Mouse (Mus musculus) v-Abl transformed pro-B cells (cell line): ENCODE results near the gene Maml3.

ENCODE experiments used
- in situ Hi-C, 2 experiments: fragments of 400-800 bp; cut with MboI; formaldehyde crosslinking; loops; one replicate each; pipeline ENCODE4 v1.15.1; 2025; ENCODE audit not compliant: unreplicated experiment in 2 of 2

The Maml3 gene

GRCm38 (mm10) chr3:51965841-51966240, 139.0 kb downstream of the Maml3 start:
- in situ Hi-C loops, result no loop called here

GRCm38 (mm10) chr3:51965436-51965835, 139.4 kb downstream of the Maml3 start:
- in situ Hi-C loops, result no loop called here

GRCm38 (mm10) chr3:51965008-51965407, 139.9 kb downstream of the Maml3 start:
- in situ Hi-C loops, result no loop called here

- in situ Hi-C loops, result no loop called here
Observed at GRCm38 (mm10) chr3:51963891-51964593, 140.8 kb downstream of the Maml3 start.

GRCm38 (mm10) chr3:51963151-51963791, 141.6 kb downstream of the Maml3 start:
- in situ Hi-C loops, result no loop called here

- in situ Hi-C loops, result no loop called here
Observed at GRCm38 (mm10) chr3:51958751-51959150, 146.1 kb downstream of the Maml3 start.

GRCm38 (mm10) chr3:51954441-51954840, 150.4 kb downstream of the Maml3 start:
- in situ Hi-C loops, result no loop called here

GRCm38 (mm10) chr3:51953927-51954326, 150.9 kb downstream of the Maml3 start:
- in situ Hi-C loops, result no loop called here

- in situ Hi-C loops, result no loop called here
Observed at GRCm38 (mm10) chr3:51952728-51953623, 151.9 kb downstream of the Maml3 start.

- in situ Hi-C loops, result no loop called here
Observed at GRCm38 (mm10) chr3:51952267-51952666, 152.6 kb downstream of the Maml3 start.

- in situ Hi-C loops, result no loop called here
Observed at GRCm38 (mm10) chr3:51949651-51950050, 155.2 kb downstream of the Maml3 start.

GRCm38 (mm10) chr3:51947168-51947567, 157.7 kb downstream of the Maml3 start:
- in situ Hi-C loops, result no loop called here

GRCm38 (mm10) chr3:51943642-51944041, 161.2 kb downstream of the Maml3 start:
- in situ Hi-C loops, result no loop called here

GRCm38 (mm10) chr3:51941781-51942180, 163.1 kb downstream of the Maml3 start:
- in situ Hi-C loops, result no loop called here

- in situ Hi-C loops, result no loop called here
Observed at GRCm38 (mm10) chr3:51939864-51940263, 165.0 kb downstream of the Maml3 start.

- in situ Hi-C loops, result no loop called here
Observed at GRCm38 (mm10) chr3:51939054-51939453, 165.8 kb downstream of the Maml3 start.

GRCm38 (mm10) chr3:51937176-51937575, 167.7 kb downstream of the Maml3 start:
- in situ Hi-C loops, result no loop called here

- in situ Hi-C loops, result no loop called here
Observed at GRCm38 (mm10) chr3:51934531-51935485, 170.1 kb downstream of the Maml3 start.

- in situ Hi-C loops, result no loop called here
Observed at GRCm38 (mm10) chr3:51928188-51928587, 176.7 kb downstream of the Maml3 start.

GRCm38 (mm10) chr3:51927591-51927990, 177.3 kb downstream of the Maml3 start:
- in situ Hi-C loops, result no loop called here
